Mouse (Mus musculus) cerebellum, postnatal 10 days (tissue): ENCODE measurements at regions not wholly inside any gene's neighbourhood (a gene's known extent, or its start where the extent isn't known, plus 50 kb on each side); places are given as distances from the start of the nearest gene placed in this dataset.

Source experiments
- DNase-seq, 2 experiments: peaks; one replicate each; pipeline ENCODE4 v3.0.0; 2021; ENCODE audit warnings: mixed read lengths in 2 of 2

DNA sequence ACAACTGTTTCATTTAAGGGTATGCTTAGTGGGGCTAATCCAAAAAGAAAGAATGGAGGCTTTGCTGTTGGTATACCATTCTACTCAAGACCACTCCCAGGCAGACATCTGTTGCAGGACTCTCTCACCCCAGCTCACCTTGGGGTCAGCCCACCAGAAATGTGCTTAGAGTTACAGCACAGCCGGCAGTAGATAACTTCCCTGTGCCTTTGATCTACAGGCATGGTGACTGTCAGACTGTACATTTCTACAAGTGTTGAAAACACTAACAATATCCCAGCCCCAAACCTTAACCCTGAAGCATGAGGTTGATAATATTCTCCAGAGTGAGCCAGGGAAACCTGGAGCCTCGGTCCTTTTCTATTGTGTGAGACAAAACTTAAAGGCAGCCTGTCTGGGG lies 247.7 kb upstream of the Nt5c1b start:
- no peak for DNase-seq

DNA sequence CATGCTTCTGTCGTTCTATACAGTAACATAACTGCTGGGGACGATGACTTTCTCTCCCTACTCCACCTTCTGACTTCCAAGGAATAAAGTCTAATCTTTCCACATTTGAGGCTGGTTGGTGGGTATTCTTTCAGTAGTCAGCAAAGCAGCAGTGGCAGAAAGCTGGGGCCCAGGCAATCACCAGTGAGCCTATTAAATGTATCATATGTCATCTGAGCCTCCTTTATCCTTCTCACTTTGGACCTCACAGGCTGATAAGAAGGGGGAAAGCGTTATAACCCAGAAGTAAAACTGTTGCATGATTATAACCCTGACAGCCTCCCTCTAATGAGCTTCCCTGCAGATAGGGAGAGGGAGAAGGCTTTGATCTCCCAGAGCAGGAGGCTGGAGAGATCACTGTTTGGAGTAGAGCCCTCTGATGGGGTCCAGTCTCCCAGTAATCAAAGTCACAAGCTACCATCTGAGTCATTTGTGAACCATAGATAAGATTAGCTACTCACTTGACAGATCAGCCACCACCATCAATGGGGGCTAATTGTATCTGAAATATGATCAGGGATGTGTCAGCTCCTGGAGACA lies 241.7 kb upstream of the Nt5c1b start:
- DNase-seq = no peak

DNA sequence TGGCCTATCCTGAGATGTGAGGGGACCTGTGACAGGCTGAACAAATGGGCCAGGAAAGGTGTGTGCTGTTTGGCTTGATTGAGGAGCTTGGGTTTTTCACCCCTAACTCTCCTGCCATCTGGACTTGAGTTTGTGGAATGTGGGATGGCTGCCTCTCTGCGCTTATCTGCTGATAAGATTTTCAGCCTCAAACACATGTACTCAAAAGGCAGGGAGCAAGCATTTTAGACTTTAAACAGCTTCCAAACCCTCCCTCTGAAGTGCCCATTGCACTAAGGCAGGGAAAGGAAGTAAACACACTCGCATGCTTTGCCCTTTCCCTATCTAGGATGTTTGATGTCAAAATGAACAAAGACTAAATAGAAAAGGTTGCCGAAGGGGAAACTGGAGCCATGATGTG lies 235.6 kb upstream of the Nt5c1b start:
- no peak for DNase-seq

DNA sequence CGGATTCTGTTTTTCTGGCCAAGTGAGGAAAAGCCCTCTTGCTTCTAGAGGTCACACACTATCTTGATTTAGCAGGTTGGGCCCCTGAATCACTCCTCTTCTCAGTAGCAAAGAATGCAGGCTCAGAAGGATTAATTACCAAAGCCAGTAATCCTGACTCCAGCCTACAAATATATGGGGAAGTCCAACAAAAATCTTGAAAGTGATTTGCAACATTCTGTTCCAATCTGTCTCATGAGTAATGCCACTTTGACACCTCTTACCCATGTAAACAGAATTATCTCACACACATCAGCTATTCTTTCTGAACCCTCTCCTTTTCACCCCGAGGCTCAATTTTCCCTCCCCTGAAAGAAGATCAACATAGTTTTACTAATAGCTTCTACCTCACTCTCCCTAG lies 233.9 kb upstream of the Nt5c1b start:
- DNase-seq = no peak

DNA sequence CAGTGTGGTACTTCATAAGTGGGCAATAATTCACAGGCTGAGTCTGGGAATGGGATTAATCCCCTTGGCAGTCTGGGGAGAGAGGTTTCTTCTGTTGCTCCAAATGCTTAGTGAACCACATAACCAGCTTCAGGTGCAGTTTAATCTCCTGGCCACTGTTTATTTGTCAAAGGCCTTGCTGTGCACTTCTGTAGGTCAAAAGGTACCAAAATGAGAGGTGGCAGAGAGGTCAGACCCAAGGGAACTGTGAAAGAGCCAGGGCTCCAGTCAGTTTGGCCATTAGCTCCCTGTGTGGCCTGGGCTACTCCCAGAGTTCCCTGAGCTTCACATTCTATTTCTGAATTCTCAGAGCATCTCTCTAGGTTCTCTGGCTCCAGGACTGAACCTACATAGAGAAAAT lies 229.6 kb upstream of the Nt5c1b start:
- DNase-seq = no peak

DNA sequence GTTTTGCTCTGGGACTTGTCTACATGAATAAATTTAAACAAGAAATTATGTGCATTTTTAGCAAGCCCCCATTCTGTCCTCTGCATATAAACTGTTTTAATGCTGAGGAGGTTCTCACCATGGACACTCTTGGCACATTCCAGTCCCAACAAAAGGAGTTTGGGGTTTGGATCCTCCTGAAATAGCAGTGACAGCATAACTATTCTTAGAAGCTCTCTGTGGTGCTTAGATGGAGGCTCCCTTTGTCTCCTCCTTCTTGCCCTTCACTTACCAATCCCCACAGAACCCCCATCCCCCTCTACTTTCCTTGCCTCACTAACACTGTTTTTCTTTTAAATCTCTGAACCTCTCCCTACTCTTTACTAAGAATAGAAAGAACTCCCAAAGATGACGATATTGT lies 208.9 kb upstream of the Nt5c1b start:
- no peak for DNase-seq

DNA sequence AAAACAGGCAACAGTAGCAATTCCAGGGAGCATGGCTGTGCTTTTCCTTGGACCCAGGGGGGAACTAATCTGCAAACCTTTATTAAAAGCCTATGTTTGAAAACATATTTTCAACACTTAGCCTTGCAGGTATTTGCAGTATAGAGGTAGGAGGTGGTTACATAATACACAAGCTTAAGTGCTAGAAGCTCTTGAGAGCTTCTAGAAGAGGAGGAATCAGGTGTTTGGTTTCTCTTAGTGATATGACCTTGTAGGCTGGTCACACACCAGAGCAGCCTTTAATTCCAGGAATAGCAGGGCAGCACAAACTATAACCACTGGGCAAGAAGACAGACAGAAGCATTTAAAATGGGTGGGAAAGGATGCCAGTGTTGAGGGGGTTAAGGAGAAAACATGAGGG lies 201.7 kb upstream of the Nt5c1b start:
- DNase-seq = no peak

DNA sequence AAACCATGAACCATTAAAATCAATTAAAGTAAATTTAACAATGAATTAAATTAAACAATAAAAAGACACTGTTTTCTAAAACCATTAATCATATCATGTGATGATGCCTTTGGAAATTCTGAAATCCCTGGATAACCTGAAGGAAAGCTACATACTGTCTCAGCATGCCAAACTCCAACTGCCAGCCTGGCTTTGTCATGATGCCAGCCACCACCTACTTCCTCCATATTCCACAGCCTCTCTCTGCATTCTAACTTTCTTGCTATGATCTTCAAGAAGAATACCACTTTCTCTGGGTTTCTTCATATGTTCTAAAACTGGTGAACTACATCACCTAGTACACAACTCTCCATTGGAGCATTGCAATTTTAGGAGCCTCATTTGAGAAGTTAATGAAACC lies 201.2 kb upstream of the Nt5c1b start:
- peak; percentile 15 to 35 for DNase-seq

DNA sequence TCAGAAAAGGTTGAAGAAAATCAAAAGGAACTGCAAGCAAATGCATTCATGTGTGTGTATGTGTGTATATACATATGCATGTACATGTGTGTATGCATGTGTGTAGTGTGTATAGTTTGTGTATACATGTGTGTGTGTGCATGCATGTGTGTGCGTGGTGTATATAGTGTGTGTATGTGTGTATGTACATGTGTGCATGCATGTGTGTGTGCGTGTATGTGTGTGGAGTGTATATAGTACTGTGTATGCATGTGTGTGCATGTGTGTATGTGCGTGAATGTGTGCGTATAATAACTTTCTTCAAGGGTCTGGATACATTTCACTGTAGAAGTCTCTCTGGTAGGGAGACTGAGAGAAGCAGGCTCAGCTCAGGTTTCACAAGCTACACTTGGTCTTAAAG lies 191.1 kb upstream of the Nt5c1b start:
- DNase-seq = no peak

DNA sequence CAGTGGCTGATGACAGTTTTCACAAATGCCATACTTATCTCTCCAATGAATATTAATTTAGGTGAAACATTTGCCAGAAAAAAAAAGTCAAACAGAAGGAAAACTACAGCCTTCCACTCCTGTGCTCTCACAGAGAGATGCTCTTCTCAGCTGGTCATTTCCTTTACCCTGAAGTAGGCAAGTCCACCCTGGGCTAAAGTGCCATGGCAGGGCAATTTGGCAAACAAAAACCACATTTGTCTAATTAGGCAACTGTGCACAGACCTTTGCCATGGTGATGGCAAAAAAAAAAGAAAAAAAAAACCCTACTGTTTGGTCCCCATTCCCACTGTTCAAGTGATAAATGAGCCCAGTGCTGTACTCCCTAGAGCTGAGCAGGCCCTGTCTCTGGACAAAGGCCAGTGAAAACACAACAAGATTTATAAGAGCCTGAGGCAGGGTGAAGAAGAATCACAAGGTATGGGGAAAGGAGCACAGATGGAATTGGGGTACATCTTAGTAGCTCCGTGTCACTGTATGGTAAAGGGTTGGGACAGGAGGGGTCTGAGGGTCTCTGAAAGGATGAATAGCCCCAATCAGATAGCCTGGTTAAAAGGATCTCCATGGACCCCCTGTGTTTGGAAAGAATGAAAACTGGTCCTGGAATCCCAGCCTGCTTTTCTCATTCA lies 190.5 kb upstream of the Nt5c1b start:
- DNase-seq = no peak

DNA sequence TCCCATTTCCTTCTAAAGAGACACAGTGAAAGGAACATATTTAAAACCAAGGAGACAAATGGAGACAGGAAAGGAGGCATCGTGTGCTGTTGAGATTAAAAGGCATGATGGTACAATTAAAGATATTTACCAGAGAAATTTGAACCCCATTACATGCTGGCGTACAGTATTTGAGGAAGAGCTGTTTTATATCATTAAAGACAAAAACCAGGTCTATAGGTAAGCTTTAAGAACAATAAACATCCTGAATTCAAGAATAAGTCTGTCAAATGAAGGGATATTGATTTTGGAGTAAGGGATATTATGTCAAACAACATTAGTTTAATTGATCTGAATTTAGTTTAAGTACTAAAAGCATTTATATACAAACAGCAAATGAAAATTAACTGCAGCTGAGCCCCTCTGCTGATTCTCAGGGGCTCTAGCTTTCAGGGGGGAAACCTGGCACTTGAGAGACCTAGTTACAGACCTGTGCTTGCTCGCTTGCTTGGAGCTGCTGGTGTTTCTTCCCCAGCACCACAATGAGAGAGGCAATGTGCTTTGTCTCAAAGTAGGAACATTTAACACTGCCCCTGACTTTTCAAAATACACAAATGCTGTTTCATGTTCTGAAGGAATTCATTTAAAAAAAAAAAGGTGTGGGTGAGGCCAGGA lies 189.8 kb upstream of the Nt5c1b start:
- no peak for DNase-seq

DNA sequence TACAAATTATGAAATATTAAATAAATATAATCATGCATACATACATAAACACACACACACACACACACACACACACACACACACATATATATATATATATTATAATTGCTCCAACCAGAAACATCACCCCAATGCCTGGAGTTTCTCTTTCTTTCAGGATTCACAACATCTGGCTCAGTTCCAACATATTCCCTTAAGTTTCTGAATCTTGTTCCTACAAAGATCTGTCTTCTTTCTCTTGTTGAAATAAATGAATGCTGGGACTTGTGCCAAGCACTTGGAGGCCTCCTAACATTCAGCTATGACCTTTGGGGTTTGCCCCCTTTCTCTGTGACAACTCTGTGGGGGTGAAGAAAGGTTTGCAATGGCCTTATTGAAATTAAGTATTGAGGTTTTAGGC lies 187.2 kb upstream of the Nt5c1b start:
- DNase-seq = no peak

DNA sequence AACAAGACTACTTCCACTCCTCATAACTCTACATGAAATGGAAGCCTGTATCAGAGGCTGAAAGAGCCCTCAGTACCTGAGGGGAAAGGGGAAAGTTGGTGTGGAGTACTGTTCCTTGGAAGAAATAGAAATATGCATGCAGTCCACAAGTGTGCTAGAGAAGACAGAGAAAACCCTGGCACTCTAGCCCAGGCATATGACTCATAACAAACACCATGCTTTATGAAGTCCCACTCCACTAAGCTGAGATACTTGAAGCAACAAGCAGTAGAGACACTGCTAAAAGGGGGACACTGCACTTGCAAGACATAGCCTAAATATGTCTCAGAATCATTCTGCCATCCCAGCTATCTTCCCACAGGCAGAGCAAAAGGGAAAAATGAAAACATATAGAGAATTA lies 183.2 kb upstream of the Nt5c1b start:
- no peak for DNase-seq

DNA sequence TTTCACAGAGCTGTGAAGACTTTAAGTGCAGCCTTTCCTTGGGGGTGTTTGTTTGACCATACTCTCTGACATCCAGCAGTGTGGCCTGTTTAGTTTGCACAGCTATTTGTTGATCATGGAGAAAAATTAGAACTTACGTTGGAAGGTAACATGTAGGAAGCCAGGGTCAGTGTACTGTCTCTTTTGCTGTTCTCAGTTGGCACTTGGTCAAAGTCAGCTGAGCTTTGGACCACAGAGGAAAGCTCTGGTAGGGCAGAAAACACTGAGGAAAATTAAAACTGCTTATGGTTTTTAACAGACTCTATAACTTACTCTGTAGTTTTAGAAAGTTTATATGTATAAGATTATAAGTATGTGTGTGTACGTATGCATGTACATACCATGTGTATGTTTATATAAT lies 180.0 kb upstream of the Nt5c1b start:
- DNase-seq = no peak

DNA sequence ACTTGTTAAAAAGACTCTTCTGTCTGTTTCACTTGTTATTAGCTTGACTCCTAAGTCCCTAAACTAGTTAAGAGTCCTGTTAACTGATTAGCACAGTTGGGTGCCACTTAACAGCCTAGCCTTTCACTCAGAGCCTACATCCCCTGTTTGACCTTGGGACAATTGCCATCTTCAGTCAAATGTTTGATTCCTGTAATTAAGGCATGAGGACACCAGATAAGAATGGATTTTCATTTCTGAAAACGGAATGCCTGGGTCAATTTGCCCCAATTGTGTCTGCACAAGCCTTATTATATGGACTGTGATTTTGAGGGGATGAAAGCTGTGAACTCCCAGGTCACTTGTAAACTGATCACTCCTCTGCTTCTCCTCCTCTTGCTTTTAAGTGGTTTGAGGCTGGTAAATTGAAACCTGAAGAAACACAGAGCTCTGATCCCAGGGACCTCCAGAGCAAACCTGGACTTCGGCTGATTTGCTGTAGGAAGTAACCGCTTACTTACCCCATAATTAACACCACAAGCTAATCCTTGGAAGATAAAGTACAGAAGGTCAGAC lies 171.8 kb upstream of the Nt5c1b start:
- DNase-seq = no peak

DNA sequence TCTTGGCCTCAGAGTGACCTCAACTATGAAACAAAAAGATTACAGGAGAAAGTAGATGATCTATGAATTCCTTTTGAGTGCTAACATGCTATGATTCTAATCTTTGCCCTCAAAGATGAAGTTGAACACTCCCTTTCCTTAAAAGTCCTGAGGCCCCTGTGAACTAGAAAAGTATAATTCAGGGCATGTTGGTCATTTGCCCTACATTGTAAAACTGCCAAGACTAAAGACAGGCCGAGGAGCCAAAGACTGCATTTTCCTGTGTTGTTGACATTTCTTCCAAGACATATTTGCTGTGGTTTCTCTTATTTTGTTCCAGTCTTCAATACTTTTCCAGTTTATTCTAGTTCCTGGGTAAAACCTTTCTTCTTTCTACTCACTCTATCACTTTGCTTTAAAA lies 159.9 kb upstream of the Nt5c1b start:
- DNase-seq = no peak

DNA sequence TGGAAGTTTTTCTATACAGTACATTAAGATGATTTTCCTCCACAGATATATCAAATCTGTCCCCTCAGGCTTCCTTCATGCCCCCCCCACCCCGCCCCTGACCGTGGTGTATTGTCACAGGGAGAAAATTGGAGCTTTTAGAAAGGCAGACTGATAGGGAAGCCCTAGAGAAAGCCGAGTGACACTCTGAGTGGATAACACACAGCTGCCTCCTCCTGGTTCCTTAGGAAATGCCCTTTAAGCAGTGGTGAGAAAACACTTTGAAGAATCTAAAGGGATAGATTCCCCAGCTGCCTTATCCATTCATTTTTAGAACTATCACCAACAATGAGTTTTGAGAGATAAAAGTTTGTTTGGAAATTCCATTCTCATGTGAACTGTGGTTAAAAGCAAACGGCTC lies 147.0 kb upstream of the Nt5c1b start:
- peak; percentile 2 to 4 for DNase-seq

DNA sequence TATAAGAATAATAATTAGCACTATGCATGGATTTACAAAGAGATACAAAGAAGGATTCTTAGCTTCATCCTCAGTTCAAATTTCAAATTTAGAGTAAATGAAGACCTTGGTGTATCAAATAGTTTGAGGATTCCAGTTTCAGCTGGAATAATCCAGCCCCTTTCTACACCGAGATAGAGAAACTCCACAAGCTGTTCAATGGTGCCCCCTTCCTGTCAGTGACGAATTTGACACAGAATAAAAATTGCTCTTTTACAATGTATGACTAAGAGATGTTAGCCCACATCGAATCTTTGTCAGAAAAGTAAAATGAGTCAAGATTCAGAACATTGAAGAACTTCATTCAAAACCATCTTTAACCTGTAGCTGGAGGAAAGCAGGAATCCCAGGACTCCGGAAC lies 145.9 kb upstream of the Nt5c1b start:
- peak; percentile 61 to 71 for DNase-seq

DNA sequence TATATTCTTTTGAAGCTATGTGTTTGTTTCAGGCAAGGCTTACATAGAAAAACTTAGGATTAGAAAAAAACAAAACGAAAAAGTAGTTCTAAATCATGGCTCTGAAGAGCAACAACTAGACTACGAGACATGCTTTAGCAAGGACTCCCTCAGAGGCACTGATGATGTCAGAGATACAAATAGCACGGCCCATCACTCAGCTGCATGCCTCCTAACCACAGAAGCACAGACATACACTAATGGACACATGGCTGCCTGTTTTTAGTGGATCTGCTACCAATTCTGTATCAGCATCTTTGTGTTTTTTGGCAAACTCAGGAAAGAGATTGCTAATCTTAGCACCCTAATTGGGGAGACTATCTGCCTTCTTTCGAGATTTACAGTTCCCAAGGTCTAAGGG lies 138.6 kb upstream of the Nt5c1b start:
- no peak for DNase-seq

DNA sequence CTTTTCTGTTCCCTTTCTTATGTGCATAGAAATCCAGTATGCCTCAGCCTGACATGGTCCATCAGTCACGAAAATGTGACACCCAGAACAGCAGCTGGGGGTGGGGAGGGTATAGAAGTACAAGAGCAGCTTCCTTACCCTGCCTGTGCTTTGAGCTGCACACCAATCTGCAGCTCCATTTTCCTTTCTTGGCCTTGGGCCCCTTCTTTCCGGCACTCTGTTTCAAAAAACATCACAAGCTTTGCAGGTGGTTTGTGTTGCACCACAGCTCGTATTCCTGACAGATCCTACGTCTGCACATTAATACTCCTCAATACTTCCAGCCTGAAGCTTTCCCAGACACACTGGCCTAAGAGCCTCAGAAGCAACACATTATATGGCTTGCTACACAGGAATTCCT lies 138.1 kb upstream of the Nt5c1b start:
- DNase-seq = no peak

DNA sequence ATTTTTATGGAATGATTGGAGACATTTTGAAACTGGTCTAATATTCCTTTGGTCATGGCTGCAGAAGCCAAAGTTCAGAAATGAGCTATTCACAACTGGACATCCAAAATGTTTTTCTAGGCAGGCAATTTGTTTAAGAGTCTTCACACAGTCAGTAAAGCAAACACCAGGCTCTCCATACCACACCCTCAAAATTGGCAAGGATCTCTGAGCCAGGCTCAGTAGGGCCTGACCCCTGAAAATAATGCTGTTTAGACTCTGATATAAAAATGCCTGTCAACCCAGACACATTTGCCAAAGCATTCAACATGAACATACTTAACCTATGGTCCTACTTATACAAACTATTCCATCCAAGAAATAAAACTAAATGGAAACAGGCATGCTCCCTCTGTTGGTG lies 121.7 kb upstream of the Nt5c1b start:
- DNase-seq = no peak

DNA sequence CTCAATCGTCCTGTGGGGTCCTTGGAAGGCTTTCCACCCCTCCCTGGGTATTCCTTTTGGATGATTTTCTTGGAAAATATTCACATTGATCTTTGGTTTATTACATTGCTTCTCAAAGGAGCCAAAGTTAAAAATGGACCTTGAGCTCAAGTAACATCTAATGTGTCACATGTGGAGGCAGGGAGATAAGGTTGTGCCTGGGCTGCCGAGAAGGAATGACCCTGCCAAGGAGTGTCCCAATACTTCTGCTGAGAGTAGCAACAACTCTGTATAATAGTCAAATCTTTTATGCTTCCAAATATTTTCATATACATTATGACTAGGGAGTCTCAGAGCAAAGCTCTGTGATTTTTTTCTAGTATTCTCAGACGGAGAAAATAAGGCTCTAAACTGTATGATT lies 113.4 kb upstream of the Nt5c1b start:
- no peak for DNase-seq

DNA sequence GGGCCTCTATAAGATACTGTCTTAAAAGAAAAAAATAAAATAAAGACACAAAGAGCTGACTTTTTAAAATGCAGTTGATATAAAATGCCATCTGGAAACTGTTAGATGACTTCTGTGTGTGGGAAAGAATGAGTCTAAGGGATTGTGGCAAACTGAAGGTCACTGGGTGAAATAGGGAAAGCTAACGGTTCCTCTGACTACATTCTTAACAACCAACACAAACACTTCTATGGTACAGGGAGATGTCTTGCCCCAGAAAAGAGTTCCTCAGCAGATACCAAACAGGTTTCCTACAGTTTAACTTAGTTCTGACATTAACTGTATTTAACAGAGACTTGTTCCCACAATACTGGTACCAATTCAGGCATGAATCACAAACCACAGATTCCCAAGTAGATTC lies 103.6 kb upstream of the Nt5c1b start:
- no peak for DNase-seq

DNA sequence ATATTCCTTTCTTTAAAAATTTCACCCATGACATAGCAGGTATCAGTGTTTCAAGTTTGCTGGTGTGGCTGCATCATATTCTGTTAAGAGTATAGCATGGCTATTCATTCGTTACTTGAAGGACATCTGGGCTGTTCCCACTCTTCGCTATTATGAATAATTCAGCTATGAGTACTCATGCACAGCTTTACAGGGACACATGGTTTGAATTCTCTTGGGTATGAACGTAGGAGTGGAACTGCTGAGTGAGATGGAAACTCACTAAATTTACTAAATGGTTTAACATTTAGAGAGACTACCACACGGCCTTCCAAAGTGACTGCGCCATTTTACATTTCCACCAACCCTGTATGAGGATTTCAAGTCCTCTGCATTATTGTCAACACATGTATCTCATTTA lies 97.7 kb upstream of the Nt5c1b start:
- DNase-seq = no peak

DNA sequence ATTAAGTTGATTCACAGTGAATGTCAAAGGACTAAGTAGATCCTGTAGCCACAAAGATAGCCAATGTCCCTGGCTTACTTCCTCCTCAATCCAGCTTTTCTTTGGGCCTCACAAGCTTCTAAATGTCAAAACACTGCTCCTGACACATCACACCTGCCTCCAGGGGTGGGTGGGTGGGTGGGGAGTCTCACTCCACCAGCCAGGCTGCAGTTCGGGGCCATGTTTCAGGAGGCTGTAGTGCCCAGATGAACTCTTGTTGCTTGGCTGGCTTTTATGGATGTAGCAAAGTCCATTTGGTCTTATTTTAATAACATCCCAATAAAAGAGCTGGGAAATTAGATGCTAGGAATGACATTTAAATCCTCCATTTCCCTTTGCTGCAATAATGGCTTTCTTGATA lies 94.5 kb upstream of the Nt5c1b start:
- DNase-seq = no peak
